Mouse (Mus musculus): ENCODE measurements around the gene Map4k1.

GRCm38 (mm10) chr7:28957286-28957685 lies 24.6 kb upstream of the Map4k1 start:
- TF ChIP-seq CTCF (IDR thresholded peaks at IDR 0.05; ENCODE audit: low read depth) (no peak), EP300 (IDR thresholded peaks at IDR 0.05; ENCODE audit: low read depth) (no peak)

Data from heart, postnatal 0 days (tissue).